Mouse (Mus musculus) midbrain, embryonic 13.5 days (tissue): ENCODE measurements around the gene Coro1a. TPM values are rescaled to one million over a fixed set of nuclear protein-coding genes. Genes with fewer than 3 reads are reported as not detected.
A peak's percentile ranks its signal among the peaks of the same experiment; 100 is the strongest.

ENCODE experiments used
- ATAC-seq: fragments of 200-750 bp; cut with Nextera tagmentation; 2 replicates; pipeline ENCODE4 v1.8.0; 2017; ENCODE audit warnings: mild to moderate bottlenecking, moderate TSS enrichment, moderate library complexity
- H3K27ac ChIP-seq: fragments of 300-500 bp; sonication (generic); 2 replicates; pipeline ENCODE4 v1.5.1; 2015; ENCODE audit warnings: inconsistent platforms, mild to moderate bottlenecking, moderate library complexity
- H3K27me3 ChIP-seq: fragments of 300-500 bp; sonication (generic); 2 replicates; pipeline ENCODE4 v1.6.1; 2015; ENCODE audit warnings: mild to moderate bottlenecking, inconsistent platforms
- H3K36me3 ChIP-seq: fragments of 300-500 bp; sonication (generic); 2 replicates; pipeline ENCODE4 v1.6.1; 2015; ENCODE audit warnings: mild to moderate bottlenecking, inconsistent platforms
- H3K4me1 ChIP-seq: fragments of 300-500 bp; sonication (generic); replicated peaks from 2 replicates; pipeline ENCODE4 v1.6.1; 2015; ENCODE audit warnings: inconsistent platforms
- H3K4me2 ChIP-seq: fragments of 300-500 bp; sonication (generic); replicated peaks from 2 replicates; pipeline ENCODE4 v1.6.1; 2015; ENCODE audit warnings: moderate library complexity, mild to moderate bottlenecking, inconsistent platforms
- H3K4me3 ChIP-seq: fragments of 300-500 bp; sonication (generic); replicated peaks from 2 replicates; pipeline ENCODE4 v1.5.1; 2015; ENCODE audit warnings: mild to moderate bottlenecking, inconsistent platforms
- H3K9ac ChIP-seq: fragments of 300-500 bp; sonication (generic); replicated peaks from 2 replicates; pipeline ENCODE4 v1.6.1; 2015; ENCODE audit warnings: mild to moderate bottlenecking, inconsistent platforms
- H3K9me3 ChIP-seq: fragments of 300-500 bp; sonication (generic); 2 replicates; pipeline ENCODE4 v1.6.1; 2016; ENCODE audit warnings: mild to moderate bottlenecking, inconsistent platforms
- WGBS: fragments of 180-500 bp; shearing (Covaris S2); methylation state at CpG from one replicate; pipeline ENCODE4 v1.1.7; 2015; 5-methylcytosine and 5-hydroxymethylcytosine counted together
- polyA plus RNA-seq: library from polyadenylated mRNA; unstranded; fragments of >200 nt; fragmentation: Nextera tagmentation; extraction: Ambion mirVana; gene quantifications from 2 replicates; pipeline ENCODE4 v1.2.1, GENCODE M21; 2015

Coro1a gene
- polyA plus RNA-seq, 1 experiment from 2014 or later, result 96.3 TPM

- 82% methylated on average over 12 of the region's 12 CpGs for WGBS
- Histone ChIP-seq H3K9ac (peak overlapping the region; percentile 93), H3K27me3 (peaks cover 7% of the 10 kb centered on the region; the same call in 1 of the 2 replicates), H3K4me3 (peak overlapping the region; percentile 77), H3K4me1 (peaks cover 49% of the 10 kb centered on the region), H3K36me3 (peaks cover 21% of the 10 kb centered on the region), H3K27ac (peak overlapping the region; percentile 88), H3K4me2 (peak overlapping the region; percentile 77), H3K9me3 (no peaks in the 10 kb centered on the region)
- no peak for ATAC-seq
Observed at GRCm38 (mm10) chr7:126702861-126703756, 4.5 kb downstream of the Coro1a start.

GRCm38 (mm10) chr7:126702358-126702757 lies 5.2 kb downstream of the Coro1a start:
- WGBS, result 78% methylated on average over 6 of the region's 6 CpGs
- no peak overlapping the region for H3K27ac ChIP-seq
- peaks cover 7% of the 10 kb centered on the region; the same call in 1 of the 2 replicates for H3K27me3 ChIP-seq
- no peaks in the 10 kb centered on the region for H3K9me3 ChIP-seq
- ATAC-seq, result no peak
- H3K4me2 ChIP-seq, result peak overlapping the region; percentile 77
- peaks cover 55% of the 10 kb centered on the region for H3K4me1 ChIP-seq
- peaks cover 26% of the 10 kb centered on the region for H3K36me3 ChIP-seq
- H3K9ac ChIP-seq, result 0 out of 2 replicates have a peak overlapping the region, but pooled peaks have one; percentile 36
- peak overlapping the region; percentile 77; the same call in 1 of the 2 replicates for H3K4me3 ChIP-seq

GRCm38 (mm10) chr7:126701559-126702357 lies 5.8 kb downstream of the Coro1a start:
- Histone ChIP-seq H3K27me3 (peaks cover 7% of the 10 kb centered on the region; the same call in 1 of the 2 replicates), H3K4me2 (peak overlapping the region; percentile 30), H3K9me3 (no peaks in the 10 kb centered on the region), H3K9ac (peak overlapping the region; percentile 36; the same call in 1 of the 2 replicates), H3K4me3 (peak overlapping the region; percentile 10; the same call in 1 of the 2 replicates), H3K36me3 (peaks cover 26% of the 10 kb centered on the region), H3K27ac (no peak overlapping the region), H3K4me1 (peaks cover 61% of the 10 kb centered on the region)
- WGBS, result 60% methylated on average over 24 of the region's 24 CpGs
- ATAC-seq, result no peak

GRCm38 (mm10) chr7:126701070-126701469 lies 6.5 kb downstream of the Coro1a start:
- H3K36me3 ChIP-seq, result peaks cover 26% of the 10 kb centered on the region
- no peaks in the 10 kb centered on the region for H3K9me3 ChIP-seq
- H3K4me1 ChIP-seq, result peaks cover 67% of the 10 kb centered on the region
- under 1% methylated on average over 11 of the region's 11 CpGs for WGBS
- peak overlapping the region; percentile 36; the same call in 1 of the 2 replicates for H3K9ac ChIP-seq
- H3K27ac ChIP-seq, result no peak overlapping the region
- H3K4me2 ChIP-seq, result peak overlapping the region; percentile 30
- peaks cover 7% of the 10 kb centered on the region; the same call in 1 of the 2 replicates for H3K27me3 ChIP-seq
- 0 out of 2 replicates have a peak, but pooled peaks have one; percentile 17 for ATAC-seq
- no peak overlapping the region for H3K4me3 ChIP-seq

GRCm38 (mm10) chr7:126700063-126701015 lies 7.2 kb downstream of the Coro1a start:
- Histone ChIP-seq H3K4me2 (no peak overlapping the region), H3K9me3 (no peaks in the 10 kb centered on the region), H3K4me3 (no peak overlapping the region), H3K36me3 (peaks cover 26% of the 10 kb centered on the region), H3K27ac (no peak overlapping the region), H3K9ac (no peak overlapping the region), H3K4me1 (peaks cover 67% of the 10 kb centered on the region), H3K27me3 (peaks cover 7% of the 10 kb centered on the region; the same call in 1 of the 2 replicates)
- 86% methylated on average over 25 of the region's 25 CpGs for WGBS
- no peak for ATAC-seq

GRCm38 (mm10) chr7:126697838-126698237 lies 9.7 kb downstream of the Coro1a start:
- Histone ChIP-seq H3K4me3 (no peak overlapping the region), H3K4me1 (peaks cover 61% of the 10 kb centered on the region), H3K27ac (no peak overlapping the region), H3K9me3 (no peaks in the 10 kb centered on the region), H3K36me3 (peaks cover 26% of the 10 kb centered on the region), H3K27me3 (0 out of 2 replicates have a peak, but pooled peaks cover 2% of the 10 kb centered on the region), H3K9ac (no peak overlapping the region), H3K4me2 (no peak overlapping the region)
- ATAC-seq, result no peak
- WGBS, result 96% methylated on average over 8 of the region's 8 CpGs

GRCm38 (mm10) chr7:126696886-126697285 lies 10.7 kb downstream of the Coro1a start:
- H3K4me2 ChIP-seq, result peak overlapping the region; percentile 97
- no peaks in the 10 kb centered on the region for H3K27me3 ChIP-seq
- no peak for ATAC-seq
- H3K4me1 ChIP-seq, result peaks cover 56% of the 10 kb centered on the region
- no peak overlapping the region for H3K27ac ChIP-seq
- H3K9ac ChIP-seq, result peak overlapping the region; percentile 80
- peak overlapping the region; percentile 69 for H3K4me3 ChIP-seq
- 69% methylated on average over 3 of the region's 3 CpGs for WGBS
- H3K36me3 ChIP-seq, result peaks cover 35% of the 10 kb centered on the region
- H3K9me3 ChIP-seq, result no peaks in the 10 kb centered on the region

- WGBS, result 3% methylated on average over 17 of the region's 17 CpGs
- H3K9ac ChIP-seq, result peak overlapping the region; percentile 80
- peak overlapping the region; percentile 69 for H3K4me3 ChIP-seq
- no peaks in the 10 kb centered on the region for H3K27me3 ChIP-seq
- H3K9me3 ChIP-seq, result no peaks in the 10 kb centered on the region
- no peak for ATAC-seq
- H3K36me3 ChIP-seq, result peaks cover 39% of the 10 kb centered on the region
- peaks cover 50% of the 10 kb centered on the region for H3K4me1 ChIP-seq
- H3K4me2 ChIP-seq, result peak overlapping the region; percentile 97
- peak overlapping the region; percentile 74 for H3K27ac ChIP-seq
Observed at GRCm38 (mm10) chr7:126696303-126696702, 11.3 kb downstream of the Coro1a start.

- H3K27ac ChIP-seq, result peak within 1 kb of the TSS; percentile 95
- peaks cover 45% of the 10 kb centered on the region for H3K4me1 ChIP-seq
- peak; percentile 97 for ATAC-seq
- peak within 1 kb of the TSS; percentile 69 for H3K4me3 ChIP-seq
- WGBS, result under 1% methylated on average over 40 of the region's 40 CpGs
- no peaks in the 10 kb centered on the region for H3K9me3 ChIP-seq
- H3K4me2 ChIP-seq, result peak within 1 kb of the TSS; percentile 97
- no peaks in the 10 kb centered on the region for H3K27me3 ChIP-seq
- H3K36me3 ChIP-seq, result peaks cover 45% of the 10 kb centered on the region
- H3K9ac ChIP-seq, result peak within 1 kb of the TSS; percentile 80
Observed at GRCm38 (mm10) chr7:126695631-126696207, 11.9 kb downstream of the Coro1a start, which contains the start of gene Slx1b. Gene Slx1b (minus strand): TSS chr7:126695784.

GRCm38 (mm10) chr7:126695210-126695611 lies 12.4 kb downstream of the Coro1a start, which contains the start of gene Bola2:
Gene Bola2 (plus strand): TSS chr7:126695401.
- H3K36me3 ChIP-seq, result peaks cover 44% of the 10 kb centered on the region
- peak within 1 kb of the TSS; percentile 69 for H3K4me3 ChIP-seq
- H3K4me1 ChIP-seq, result peaks cover 43% of the 10 kb centered on the region
- H3K27me3 ChIP-seq, result no peaks in the 10 kb centered on the region
- H3K4me2 ChIP-seq, result peak within 1 kb of the TSS; percentile 97
- peak within 1 kb of the TSS; percentile 80 for H3K9ac ChIP-seq
- ATAC-seq, result peak; percentile 52
- under 1% methylated on average over 31 of the region's 31 CpGs for WGBS
- peak within 1 kb of the TSS; percentile 95 for H3K27ac ChIP-seq
- H3K9me3 ChIP-seq, result no peaks in the 10 kb centered on the region
